Mouse (Mus musculus) forebrain, postnatal 0 days (tissue): ENCODE results near the gene Tnfsf12. TPM values are rescaled to one million over a fixed set of nuclear protein-coding genes. Genes with fewer than 3 reads are reported as not detected.

Experiments
- ATAC-seq: fragments of 200-750 bp; cut with Nextera tagmentation; 2 replicates; pipeline ENCODE4 v1.8.0; 2017; ENCODE audit warnings: mild to moderate bottlenecking, moderate library complexity
- DNase-seq: peaks from one replicate; pipeline ENCODE4 v3.0.0-alpha.2; 2015
- H3K27ac ChIP-seq: fragments of 300-500 bp; sonication (generic); 2 replicates; pipeline ENCODE4 v1.5.1; 2014; ENCODE audit warnings: low read depth, mild to moderate bottlenecking, antibody characterized with exemption, low read length, moderate library complexity, mixed read lengths
- H3K27me3 ChIP-seq: fragments of 300-500 bp; sonication (generic); 2 replicates; pipeline ENCODE4 v1.6.1; 2014; ENCODE audit warnings: mild to moderate bottlenecking, low read length, mixed read lengths; ENCODE audit not compliant: insufficient read depth
- H3K36me3 ChIP-seq: fragments of 300-500 bp; sonication (generic); 2 replicates; pipeline ENCODE4 v1.6.1; 2014; ENCODE audit warnings: mild to moderate bottlenecking, moderate library complexity; ENCODE audit not compliant: insufficient read depth
- H3K4me1 ChIP-seq: fragments of 300-500 bp; sonication (generic); 2 replicates; pipeline ENCODE4 v1.6.1; 2014; ENCODE audit warnings: antibody characterized with exemption; ENCODE audit not compliant: insufficient read depth
- H3K4me2 ChIP-seq: fragments of 300-500 bp; sonication (generic); 2 replicates; pipeline ENCODE4 v1.6.1; 2014; ENCODE audit warnings: low read depth, mild to moderate bottlenecking, moderate library complexity
- H3K4me3 ChIP-seq: fragments of 300-500 bp; sonication (generic); 2 replicates; pipeline ENCODE4 v1.5.1; 2014; ENCODE audit warnings: low read depth, low read length, mixed read lengths
- H3K9ac ChIP-seq: fragments of 300-500 bp; sonication (generic); 2 replicates; pipeline ENCODE4 v1.6.1; 2014; ENCODE audit warnings: mild to moderate bottlenecking
- H3K9me3 ChIP-seq: fragments of 300-500 bp; sonication (generic); 2 replicates; pipeline ENCODE4 v1.6.1; 2016; ENCODE audit warnings: low read length
- CTCF ChIP-seq: sonication (generic); IDR thresholded peaks from 2 replicates; pipeline ENCODE4 v1.5.1; 2016; ENCODE audit warnings: antibody characterized with exemption, control low read depth, low read depth
- WGBS: fragments of 180-500 bp; shearing (Covaris S2); extraction: QIAGEN DNeasy Blood & Tissue Kit; methylation state at CpG from one replicate; pipeline ENCODE4 v1.1.7; 2014; 5-methylcytosine and 5-hydroxymethylcytosine counted together
- polyA plus RNA-seq: library from polyadenylated mRNA; unstranded; fragments of >200 nt; fragmentation: Nextera tagmentation; extraction: Ambion mirVana; gene quantifications from 2 replicates; pipeline ENCODE4 v1.2.1, GENCODE M21; 2015
- total RNA-seq: library from RNA; depleted of rRNA; stranded (reverse); fragments of >200 nt; gene quantifications from 2 replicates; pipeline ENCODE4 v1.2.3, GENCODE M21; 2014

Gene Tnfsf12
- total and polyA plus RNA-seq, 2 experiments from 2014 or later = 3.3 to 4.3 TPM

GRCm38 (mm10) chr11:69695046-69695360 is 646 bp downstream of the Tnfsf12 start:
- 0 out of 2 replicates have a peak overlapping the region, but pooled peaks have one; percentile 9 for H3K27ac ChIP-seq
- H3K4me2 ChIP-seq = peak overlapping the region; percentile 95
- TF ChIP-seq CTCF = no peak
- H3K27me3 ChIP-seq = no peaks in the 10 kb centered on the region
- 16% methylated on average over 6 of the region's 6 CpGs for WGBS
- peak; percentile 47; the same call in 1 of the 2 replicates for ATAC-seq
- H3K4me1 ChIP-seq = peaks cover 12% of the 10 kb centered on the region; the same call in 1 of the 2 replicates
- no peaks in the 10 kb centered on the region for H3K36me3 ChIP-seq
- H3K9me3 ChIP-seq = no peaks in the 10 kb centered on the region
- H3K4me3 ChIP-seq = peak overlapping the region; percentile 47
- no peak for DNase-seq
- peak overlapping the region; percentile 64 for H3K9ac ChIP-seq

DNA sequence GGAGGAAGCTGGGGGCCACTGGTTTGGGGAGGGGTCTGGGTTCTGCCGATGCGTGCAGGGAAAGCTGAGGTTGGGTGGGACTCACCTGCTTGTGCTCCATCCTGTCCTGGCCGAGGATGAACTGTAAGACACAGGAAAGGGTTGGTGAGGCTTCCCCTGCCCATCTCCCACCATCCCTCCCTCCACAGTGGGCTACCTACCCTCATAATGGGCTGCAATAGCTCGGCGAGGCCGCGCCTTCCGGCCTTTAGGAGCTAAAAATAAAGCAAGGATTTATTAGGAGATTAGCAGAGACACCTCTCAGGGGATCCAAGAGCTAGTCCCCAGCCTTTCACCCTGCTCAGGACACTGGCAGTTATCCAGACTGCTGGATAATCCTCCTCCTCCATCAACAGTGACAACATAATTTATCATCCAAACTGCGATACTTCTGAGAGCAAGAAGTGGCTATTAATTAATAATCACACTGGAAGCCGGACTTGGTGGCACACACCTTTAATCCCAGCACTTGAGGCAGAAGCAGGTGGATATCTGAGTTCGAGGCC is 2.2 kb downstream of the Tnfsf12 start:
- 49% methylated on average over 11 of the region's 11 CpGs for WGBS
- no peak overlapping the region for H3K9ac ChIP-seq
- no peak for DNase-seq
- H3K27me3 ChIP-seq = no peaks in the 10 kb centered on the region
- no peak overlapping the region for H3K4me2 ChIP-seq
- TF ChIP-seq CTCF = no peak
- no peak overlapping the region for H3K4me3 ChIP-seq
- no peaks in the 10 kb centered on the region for H3K36me3 ChIP-seq
- no peaks in the 10 kb centered on the region for H3K9me3 ChIP-seq
- no peak for ATAC-seq
- no peak overlapping the region for H3K27ac ChIP-seq
- peaks cover 12% of the 10 kb centered on the region; the same call in 1 of the 2 replicates for H3K4me1 ChIP-seq

DNA sequence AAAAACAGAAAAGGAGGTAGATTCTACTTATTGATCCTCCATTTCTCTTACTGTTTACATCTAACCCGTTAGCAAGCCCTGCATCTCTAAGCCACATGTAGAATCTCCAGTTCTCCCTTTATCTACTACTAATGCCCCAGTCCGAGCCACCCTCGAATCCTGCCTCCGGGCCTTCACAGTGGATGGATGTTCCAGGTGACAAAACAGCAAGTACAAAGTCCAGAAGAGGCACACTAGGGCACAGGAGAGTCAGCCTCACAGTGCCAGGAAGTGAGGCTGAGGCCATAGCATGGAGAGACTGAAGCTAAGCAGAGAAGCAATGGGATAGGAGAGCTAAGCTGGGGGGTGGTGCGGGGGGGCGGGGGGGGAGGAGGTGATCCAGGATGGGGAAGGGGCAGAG is 2.8 kb downstream of the Tnfsf12 start:
- Histone ChIP-seq H3K4me3 (no peak overlapping the region), H3K27ac (no peak overlapping the region), H3K27me3 (no peaks in the 10 kb centered on the region), H3K4me1 (peaks cover 12% of the 10 kb centered on the region; the same call in 1 of the 2 replicates), H3K36me3 (no peaks in the 10 kb centered on the region), H3K4me2 (no peak overlapping the region), H3K9me3 (no peaks in the 10 kb centered on the region), H3K9ac (no peak overlapping the region)
- WGBS = 82% methylated on average over 6 of the region's 6 CpGs
- TF ChIP-seq CTCF = no peak
- ATAC-seq (no peak), DNase-seq (no peak)

- TF ChIP-seq CTCF = no peak
- 84% methylated on average over 9 of the region's 9 CpGs for WGBS
- Histone ChIP-seq H3K27me3 (no peaks in the 10 kb centered on the region), H3K36me3 (no peaks in the 10 kb centered on the region), H3K9ac (no peak overlapping the region), H3K27ac (no peak overlapping the region), H3K4me2 (no peak overlapping the region), H3K4me3 (no peak overlapping the region), H3K9me3 (no peaks in the 10 kb centered on the region), H3K4me1 (peaks cover 12% of the 10 kb centered on the region; the same call in 1 of the 2 replicates)
- ATAC-seq = no peak
- DNase-seq = no peak
Observed at GRCm38 (mm10) chr11:69692196-69692811, 3.3 kb downstream of the Tnfsf12 start.

DNA sequence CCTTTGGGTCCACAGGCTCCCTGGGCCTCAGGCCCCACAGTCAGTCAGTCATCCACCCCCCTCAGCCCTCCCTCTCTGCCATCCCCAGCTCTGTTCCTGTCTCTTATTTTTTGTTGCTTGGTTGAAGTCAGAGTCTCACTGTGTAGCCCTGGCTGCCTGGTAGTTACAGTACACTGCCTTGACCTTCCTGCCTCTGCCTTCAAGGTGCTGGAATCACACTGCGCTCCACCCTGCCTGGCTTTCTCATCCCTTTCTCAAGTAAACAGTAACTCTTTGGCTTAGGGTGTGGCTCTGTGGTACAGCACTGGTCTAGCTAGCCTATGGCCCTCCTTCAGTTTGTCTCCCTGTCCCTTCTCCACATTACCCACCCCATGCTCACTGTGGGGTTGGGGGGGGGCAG is 5.8 kb downstream of the Tnfsf12 start:
- no peaks in the 10 kb centered on the region for H3K27me3 ChIP-seq
- DNase-seq (no peak), ATAC-seq (no peak)
- no peaks in the 10 kb centered on the region for H3K36me3 ChIP-seq
- H3K27ac ChIP-seq = no peak overlapping the region
- no peak overlapping the region for H3K9ac ChIP-seq
- H3K9me3 ChIP-seq = no peaks in the 10 kb centered on the region
- H3K4me3 ChIP-seq = no peak overlapping the region
- H3K4me1 ChIP-seq = no peaks in the 10 kb centered on the region
- H3K4me2 ChIP-seq = no peak overlapping the region
- TF ChIP-seq CTCF = no peak
- WGBS = 95% methylated on average over 1 of the region's 1 CpGs

- Histone ChIP-seq H3K27me3 (no peaks in the 10 kb centered on the region), H3K4me1 (peaks cover 8% of the 10 kb centered on the region), H3K4me2 (no peak overlapping the region), H3K36me3 (no peaks in the 10 kb centered on the region), H3K9me3 (no peaks in the 10 kb centered on the region), H3K9ac (no peak overlapping the region), H3K4me3 (no peak overlapping the region), H3K27ac (no peak overlapping the region)
- ATAC-seq (no peak), DNase-seq (no peak)
- no peak for TF ChIP-seq CTCF
- WGBS = 75% methylated on average over 5 of the region's 5 CpGs
Observed at GRCm38 (mm10) chr11:69687061-69687460, 8.6 kb downstream of the Tnfsf12 start.

- no peak overlapping the region for H3K4me2 ChIP-seq
- TF ChIP-seq CTCF = no peak
- WGBS = 10% methylated on average over 4 of the region's 4 CpGs
- ATAC-seq (no peak), DNase-seq (no peak)
- H3K4me3 ChIP-seq = no peak overlapping the region
- no peak overlapping the region for H3K9ac ChIP-seq
- peaks cover 8% of the 10 kb centered on the region for H3K4me1 ChIP-seq
- no peaks in the 10 kb centered on the region for H3K27me3 ChIP-seq
- H3K9me3 ChIP-seq = no peaks in the 10 kb centered on the region
- H3K27ac ChIP-seq = no peak overlapping the region
- H3K36me3 ChIP-seq = no peaks in the 10 kb centered on the region
Observed at GRCm38 (mm10) chr11:69686377-69686776, 9.3 kb downstream of the Tnfsf12 start.
